Mouse (Mus musculus): Measurements from ENCODE around the gene 2010111I01Rik.

DNA sequence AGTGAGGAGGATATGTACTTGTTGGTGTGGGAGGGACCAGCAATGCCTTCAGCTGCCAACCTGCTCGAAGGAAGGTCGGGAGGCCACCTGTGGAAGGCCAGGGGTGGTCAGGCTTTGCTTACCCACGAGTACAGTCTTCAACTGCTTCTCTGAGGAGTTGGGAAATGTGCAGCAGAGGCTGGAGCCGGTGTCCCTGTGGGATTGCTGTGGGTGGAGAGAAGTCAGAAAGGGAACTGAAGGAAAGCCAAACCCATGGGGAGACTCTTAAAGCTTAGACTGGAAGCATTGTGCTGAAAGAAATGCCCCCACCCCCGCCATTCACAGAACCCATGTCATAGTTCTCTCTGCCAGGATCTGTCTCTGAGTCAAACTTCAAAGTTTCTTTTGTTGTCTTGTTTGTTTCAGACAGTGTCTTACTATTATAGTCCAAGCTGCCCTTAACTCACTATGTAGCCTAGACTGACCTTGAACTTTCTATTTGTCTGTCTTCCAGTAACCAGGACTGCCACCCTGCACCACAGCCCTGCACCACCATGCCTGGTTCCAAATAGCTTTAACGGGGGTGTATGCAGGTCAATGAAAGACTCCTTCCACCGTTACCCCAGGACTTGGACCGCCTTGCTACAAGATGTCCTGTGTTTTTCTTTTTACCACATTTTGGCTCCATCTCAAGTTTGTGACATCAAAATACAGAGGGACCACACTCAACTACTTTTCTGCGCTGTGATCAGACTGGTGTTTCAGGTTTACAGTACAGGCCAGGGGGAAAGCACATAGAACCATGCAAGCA lies 358.8 kb downstream of the 2010111I01Rik start:
- TF ChIP-seq CTCF (IDR thresholded peaks at IDR 0.05; ENCODE audit: low read depth, low read length): no peak
- TF ChIP-seq POLR2A (IDR thresholded peaks at IDR 0.05; ENCODE audit: borderline replicate concordance, low read depth, low read length): no peak

All from bone marrow macrophage, adult 2 months (primary cell).